Mouse (Mus musculus) kidney, adult 18-20 months (tissue): ENCODE data around the gene Rab37.

Experiments
- DNase-seq: peaks from one replicate; pipeline ENCODE4 v3.0.0; 2021

Rab37 gene

DNA sequence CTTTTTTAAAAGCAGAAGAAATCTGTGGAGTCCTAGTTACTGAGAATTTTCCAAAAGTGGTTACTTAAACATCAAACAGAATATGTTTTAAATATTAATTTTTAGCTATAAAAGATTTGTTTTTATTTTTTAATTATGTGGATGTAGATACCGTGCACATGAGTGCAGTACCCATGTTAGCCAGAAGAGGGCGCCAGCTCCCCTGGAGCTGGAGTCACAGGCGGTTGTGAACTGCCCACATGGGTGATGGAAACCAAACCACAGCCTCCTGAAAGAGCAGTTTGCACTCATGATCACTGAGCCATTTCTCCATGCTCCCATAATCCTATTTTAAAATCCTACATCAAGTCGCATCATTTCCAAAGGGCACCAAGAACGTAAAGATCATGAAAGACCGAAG lies 1.4 kb upstream of the Rab37 start:
- no peak for DNase-seq

DNA sequence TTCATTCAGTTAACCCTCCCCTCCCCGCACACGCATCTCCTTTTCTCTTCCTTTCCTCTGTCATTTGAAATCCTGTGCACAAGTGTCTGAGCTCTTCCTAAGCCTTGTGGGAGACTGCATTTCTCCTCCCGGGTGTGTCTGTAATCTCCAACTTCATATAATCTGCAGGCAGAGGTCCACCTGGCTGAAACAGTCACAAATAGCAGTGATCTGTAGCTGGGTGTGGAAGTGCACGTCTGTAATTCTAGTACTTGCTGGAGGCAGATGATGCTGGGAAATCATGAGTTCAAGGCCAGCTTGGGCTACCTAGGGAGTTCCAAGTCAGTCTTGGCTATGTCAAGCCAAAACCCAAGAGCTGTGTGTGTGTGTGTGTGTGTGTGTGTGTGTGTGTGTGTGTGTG lies 909 bp downstream of the Rab37 start:
- DNase-seq = no peak

DNA sequence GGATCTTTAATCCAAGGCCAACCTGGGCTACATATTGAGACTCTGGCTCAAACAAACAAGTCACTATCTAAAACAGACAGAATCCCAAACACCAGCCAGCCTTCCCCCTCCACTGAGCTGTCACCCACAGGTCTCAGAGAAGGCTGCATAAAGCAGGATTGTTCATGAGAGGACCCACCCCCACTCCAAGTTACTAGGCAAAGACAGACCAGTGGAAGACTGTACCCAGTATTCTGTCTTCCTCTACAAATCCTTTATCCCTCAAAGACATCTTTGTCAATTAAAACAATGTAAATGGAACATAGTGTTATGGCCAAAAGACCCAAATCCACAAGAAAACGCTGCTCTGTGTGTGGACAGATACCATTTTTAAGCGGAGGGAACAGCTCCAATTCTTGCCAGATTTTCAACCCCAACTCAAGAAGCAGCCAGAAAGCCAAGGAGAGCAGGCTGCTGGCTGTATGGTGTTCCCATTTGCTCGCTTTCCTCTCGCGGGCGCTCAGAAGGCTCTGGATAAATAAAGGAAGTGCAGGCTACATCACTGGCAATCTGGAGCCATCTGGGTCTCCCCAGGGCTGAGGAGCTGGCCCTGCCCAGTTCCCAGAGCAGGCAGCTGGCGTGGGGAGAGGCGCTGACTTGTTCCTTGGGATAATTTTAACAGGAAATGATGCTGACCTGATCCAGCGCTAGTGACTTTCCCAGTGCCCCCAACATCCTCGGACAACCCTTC lies 7.1 kb downstream of the Rab37 start:
- no peak for DNase-seq

DNA sequence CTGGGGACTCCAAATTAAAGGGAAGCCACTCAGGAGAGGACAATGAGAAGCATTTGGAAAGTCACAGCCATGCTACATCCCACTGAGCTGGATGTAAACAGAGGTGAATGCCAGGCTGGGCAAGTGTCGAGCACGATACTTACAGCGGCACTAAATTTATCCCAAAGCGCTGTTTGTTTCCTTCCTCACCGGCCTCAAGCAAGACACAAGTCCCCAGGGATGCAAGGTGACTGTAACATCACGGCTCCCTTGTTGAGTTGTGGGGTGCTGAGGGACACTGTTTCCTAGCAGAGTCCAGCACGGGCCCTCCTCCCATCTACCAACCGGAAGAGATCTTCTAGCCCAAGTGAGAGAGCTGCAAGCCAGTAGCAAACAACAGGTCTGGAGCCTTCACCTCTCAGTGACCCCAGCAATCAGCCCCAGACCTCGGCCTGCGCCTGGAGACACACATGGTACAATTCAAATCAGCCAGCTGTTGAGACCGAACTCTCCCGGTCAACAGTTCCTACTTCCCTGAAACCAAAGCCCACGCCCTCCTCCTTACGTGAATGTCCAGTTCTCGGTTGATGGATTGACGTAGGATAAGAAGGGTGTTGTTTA lies 8.1 kb downstream of the Rab37 start:
- no peak for DNase-seq

DNA sequence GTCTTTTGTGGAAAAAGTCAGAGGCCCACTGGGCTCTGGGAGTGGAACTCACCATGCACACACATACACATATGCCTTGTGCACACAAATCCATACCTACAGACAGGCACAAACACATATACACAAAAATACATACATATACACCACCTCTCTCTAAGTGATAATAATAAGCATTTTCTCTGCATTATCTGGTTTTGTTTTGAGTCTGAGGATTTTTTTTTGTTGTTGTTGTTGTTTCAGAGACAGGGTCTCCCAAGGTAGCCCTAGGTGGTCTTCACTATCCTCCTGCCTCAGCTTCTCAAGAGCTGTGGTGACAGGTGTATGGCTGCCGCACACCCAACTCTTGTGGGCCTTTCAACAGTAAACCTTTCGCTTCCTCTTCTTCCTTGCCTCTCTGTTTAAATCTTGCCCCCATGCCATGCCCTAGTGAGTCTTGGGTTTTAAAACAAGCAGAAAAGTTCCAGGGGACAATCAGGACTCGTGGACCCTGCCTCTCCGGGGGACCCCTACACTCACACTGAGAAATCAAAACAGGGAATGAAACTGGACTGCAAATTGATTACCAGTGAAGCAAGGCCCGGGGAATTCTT lies 8.9 kb downstream of the Rab37 start:
- DNase-seq = no peak

DNA sequence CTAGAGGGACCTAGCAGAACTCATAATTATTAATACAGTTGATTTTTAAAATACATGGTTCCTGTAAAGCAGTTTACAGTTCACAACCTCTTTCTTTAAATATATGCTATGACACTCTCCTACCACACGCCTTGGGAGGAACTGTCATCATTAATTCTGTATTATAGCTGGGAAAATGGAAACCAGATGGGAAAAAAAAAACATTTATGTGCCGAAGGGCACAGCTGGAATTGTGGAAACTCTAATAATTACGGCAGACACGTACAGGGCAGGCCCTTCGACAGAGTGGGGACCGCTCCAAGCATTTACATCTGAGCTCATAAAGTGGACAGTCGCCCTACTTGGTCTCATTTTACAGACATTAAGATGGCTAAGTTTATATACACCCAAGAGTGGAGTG lies 9.5 kb downstream of the Rab37 start:
- no peak for DNase-seq

DNA sequence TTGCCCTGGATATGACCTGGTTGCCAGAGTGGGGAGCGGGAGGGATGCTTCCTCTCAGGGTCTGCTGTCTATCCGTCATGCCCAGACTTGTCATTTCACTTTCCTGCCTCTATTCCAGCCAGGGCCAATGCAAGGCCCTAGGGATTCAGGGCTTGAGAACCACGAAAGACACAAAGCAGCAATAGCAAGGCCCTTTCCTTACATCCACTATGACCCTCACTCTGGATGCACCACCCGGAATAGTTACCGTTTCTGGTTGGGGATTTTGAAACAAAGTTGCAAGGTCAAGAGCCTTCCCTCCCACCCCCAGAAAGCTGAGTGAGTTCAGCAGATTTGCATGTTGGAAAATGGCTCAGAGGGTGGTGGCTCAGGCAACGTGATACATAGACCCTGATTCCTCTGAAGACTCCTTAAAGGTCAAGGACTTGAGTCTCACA lies 10.4 kb downstream of the Rab37 start:
- DNase-seq = no peak

DNA sequence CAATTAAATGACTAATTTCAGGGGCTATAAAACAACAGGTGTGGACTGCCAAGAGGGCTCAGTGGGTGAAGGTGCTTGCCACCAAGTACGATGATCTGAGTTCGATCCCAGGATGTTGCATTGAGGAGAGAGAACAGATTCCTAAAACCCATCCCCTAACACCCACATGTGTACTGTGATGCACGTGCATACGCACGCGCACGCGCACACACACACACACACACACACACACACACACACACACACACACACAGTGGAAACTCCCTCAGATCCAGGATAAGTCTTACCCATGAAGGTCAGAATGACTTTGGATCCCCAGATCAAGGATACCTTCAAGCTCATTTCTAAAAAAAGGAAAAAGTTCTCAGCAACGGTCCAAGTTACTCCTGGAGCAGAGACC lies 10.9 kb downstream of the Rab37 start:
- DNase-seq = no peak

DNA sequence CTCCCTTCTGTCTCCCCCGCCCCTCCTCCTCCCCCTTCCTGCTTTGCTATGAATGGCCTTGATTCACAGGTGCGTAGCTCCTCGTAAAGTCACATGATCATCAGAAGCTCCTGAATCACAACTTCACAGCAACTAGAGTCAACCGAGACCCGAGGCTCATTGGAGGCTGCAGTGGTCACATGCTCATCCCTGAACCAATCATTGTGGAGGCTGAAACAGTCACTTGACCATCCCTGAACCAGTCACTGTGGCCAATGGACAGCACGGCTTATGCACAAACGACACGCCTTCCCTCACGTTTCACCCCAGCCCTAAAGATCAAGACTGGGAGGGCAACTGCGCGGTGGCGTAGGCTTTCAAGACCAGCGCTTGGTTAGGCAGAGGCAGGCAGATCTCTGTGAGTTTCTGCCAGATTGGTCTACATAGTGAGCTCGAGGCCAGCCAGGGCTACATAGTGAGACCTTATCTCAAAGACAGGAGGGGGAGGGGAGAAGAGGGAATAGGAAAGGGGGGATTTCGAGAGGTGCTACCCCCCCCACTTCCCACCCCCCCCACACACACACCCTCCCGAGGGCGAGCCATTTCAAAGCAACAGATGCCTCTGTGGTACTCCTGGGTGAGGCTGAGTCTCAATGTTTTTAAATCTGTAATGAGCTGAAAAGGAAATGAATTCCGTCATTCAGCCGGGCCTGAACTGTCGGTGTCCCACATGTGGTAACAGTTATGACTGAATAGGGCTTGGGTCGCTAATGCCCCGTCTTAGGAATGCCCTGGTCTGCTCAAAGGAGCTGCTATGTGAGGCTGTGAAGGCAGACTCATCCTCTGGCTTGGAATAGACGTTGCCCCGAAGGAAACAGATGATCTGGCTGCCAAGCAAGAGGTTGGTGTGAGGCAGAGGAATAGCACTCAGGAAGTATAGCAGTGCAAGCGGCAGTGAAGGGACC lies 12.5 kb downstream of the Rab37 start:
- no peak for DNase-seq

DNA sequence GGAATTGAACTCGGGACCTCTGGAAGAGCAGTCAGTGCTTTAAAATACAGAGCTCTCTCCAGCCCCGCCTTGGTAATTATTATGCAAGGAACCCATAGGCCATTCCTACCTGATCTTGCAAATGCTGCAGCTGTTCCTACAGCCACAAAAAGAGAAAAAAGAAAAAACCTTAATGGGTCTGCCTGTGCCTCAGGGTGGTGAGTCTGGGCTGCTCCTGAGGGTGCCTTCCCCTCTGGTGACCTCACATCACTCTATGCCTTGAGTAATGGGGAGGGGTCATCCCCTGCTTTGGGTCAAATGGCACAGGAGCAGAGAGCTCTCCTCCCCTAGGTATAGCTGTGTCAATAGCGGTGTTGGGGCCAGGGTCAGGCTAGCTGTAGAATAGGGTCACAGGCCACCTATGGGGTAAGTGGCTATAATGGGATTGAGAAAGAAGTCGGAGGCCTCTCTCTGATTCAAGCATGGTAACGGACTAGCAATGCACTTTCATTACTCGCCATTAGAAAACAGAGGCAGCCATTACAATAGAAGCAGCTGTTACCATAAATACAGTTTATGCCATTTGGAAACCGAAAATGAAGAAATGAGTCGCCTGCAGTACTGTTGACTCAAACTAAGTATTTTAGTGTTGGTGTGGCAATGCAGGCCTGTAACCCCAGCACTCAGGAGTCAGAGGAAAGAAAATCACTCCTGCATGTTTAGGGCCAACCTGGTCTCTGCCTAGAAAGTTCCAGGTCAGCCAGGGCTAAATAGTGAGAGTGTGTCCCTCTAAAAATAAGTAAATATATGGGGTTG lies 13.7 kb downstream of the Rab37 start:
- DNase-seq = no peak

DNA sequence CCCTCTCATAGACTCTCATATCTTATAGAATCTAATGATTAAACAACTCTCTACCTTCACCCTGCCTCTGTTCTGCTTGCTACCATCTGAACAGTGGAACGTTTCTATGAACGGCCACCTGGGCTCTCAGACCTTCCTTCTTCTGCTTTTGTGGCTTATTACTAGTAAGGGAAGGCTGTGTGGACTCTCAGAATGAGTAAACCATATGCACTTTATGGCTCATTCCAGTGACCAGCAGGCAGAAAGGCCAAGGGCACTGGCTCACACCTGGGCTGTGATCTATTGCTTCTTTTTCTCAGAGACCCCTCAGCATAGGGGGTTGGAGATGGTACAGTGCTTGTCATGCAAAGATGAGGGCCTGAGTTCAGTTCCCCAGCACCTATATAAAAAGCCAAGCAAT lies 15.4 kb downstream of the Rab37 start:
- no peak for DNase-seq

DNA sequence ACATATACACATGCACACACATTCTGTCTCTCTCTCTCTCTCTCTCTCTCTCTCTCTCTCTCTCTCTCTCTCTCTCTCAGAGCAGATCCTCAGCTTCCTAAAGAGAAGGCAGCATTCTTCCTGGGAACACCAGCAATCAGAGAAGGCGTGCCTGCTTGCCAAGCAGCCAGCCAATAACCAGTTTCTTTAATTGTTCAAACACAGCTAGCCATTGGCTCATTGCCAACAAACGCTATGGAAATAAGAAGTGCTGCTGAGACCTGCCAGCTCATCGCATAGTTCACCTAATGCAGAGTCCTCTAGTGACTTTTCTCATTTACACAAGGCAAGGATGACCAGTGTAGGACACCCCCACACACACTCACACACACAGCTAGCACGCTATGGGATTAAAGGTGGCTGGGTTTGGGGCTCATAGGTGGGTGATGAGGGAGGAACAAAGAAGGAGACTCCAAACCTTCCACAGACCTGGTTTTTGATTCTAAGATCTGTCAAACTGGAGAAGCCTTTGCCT lies 16.2 kb downstream of the Rab37 start:
- no peak for DNase-seq

DNA sequence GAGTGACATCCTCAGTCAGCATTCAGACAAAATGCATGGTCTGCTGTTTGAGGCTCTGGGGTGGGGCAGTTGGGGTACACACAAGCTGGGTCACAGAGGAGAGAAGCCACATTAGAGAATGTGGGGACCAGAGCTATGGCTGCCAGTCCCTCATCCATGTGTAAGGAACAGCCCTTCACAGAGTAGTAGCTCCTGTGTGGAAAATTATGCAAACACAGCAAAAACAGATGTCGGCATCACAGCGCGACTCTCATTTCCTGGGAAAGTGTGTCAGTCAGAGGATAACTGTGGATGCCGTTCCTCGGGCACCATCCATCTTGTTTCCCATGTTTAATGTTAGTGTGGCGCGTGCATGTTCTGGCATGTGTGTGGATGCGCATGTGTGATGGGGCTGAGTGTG lies 16.9 kb downstream of the Rab37 start:
- no peak for DNase-seq

DNA sequence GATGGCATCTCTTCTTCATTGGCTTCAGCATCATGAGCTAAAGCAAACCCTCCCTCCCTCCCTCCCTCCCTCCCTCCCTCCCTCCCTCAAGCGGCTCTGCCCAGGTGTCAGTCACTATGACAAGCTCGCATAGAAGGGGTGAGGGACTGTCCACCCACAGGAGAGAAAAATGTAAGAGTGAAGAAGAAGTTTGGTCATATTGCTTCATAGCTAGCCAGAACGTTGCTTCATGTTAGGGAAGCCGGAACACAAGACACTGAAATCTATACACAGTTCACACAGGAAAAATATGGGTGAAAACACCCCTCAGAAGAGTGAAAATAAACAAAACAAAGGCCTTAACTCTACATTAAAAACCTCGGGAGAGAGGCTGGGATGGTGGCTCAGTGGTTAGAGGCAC lies 19.0 kb downstream of the Rab37 start:
- DNase-seq = no peak

DNA sequence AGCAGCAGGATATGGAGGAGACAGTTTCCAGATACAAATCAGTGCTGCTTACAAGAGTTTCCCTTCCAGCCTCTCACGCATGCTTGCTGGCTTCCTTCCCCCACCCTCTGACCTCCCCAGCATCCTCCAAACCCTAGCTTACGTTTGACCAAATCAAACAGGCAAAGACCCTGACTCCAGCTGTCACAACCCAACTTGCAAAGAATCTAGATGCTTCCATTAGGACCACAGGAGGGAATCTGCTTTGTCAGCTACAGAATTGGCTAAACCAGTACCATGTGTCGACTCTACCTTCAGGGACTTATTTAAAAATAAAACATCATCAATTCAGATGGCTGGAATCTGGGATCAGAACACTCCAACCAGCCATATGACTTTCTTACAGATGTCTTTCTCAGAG lies 21.0 kb downstream of the Rab37 start:
- no peak for DNase-seq

DNA sequence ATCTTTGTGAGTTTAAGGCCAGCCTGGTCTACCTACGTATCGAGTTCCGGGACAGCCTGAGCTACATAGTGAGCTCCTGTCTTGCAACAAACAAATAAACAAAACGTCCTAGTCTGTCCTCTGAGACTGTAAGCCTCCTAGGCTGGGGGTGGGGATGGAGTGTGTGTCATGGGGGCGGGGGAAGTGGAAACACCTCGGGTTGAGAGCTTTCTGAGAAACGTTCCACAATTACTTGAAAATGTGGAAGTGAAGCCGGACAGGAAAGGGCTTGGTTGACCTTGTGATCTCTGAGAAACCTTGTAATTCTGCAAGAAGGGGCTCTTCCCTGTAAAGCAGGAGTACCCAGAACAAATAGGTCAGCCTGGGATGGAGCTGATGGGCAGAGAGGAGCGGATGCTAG lies 28.2 kb downstream of the Rab37 start:
- DNase-seq = no peak

DNA sequence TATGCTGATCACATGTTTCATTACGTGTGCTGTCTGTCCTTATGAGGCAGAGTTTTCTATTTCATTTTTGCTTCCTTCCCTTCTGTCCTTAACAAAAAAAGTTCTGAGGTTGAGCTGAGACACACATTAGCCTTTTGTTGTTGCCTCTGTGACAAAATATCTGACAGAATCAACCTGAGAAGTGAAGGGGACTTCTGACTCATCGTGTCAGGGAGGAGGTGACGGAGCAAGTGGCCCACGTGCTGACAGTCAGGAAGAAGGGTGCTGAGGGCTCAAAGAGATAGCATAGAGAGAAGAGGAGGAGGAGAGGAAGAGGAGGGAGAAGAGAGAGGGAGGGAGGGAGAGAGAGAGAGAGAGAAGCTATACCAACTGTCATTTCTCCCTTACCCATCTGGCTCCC lies 37.3 kb downstream of the Rab37 start:
- no peak for DNase-seq

DNA sequence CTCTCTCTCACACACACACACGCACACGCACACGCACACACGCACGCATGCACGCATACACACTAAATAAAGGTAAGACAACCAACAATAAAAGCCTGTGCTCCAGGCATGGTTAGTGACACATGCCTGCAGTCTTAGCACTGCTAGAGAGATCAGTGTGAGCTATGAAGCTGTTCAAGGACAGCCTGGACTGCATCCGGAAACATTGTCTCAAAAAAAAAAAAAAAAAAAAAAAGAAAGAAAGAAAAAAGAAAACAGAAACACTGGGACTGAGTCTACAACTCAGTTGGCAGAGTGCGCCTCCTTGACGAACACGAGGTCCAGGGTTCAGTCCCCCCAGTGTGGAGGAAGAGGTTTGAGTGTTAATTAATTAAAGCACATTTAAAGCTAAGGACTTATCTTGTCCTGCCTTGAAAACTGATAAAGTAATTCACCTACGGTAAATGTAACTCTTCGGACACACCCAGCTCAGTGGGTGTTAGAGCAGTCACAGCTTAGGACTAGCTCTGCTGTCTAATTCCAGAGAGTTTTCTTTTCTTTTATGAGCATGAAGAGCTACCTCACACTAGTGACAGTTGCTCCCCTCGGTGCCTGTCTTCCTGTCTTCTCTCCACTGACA lies 38.4 kb downstream of the Rab37 start:
- no peak for DNase-seq

DNA sequence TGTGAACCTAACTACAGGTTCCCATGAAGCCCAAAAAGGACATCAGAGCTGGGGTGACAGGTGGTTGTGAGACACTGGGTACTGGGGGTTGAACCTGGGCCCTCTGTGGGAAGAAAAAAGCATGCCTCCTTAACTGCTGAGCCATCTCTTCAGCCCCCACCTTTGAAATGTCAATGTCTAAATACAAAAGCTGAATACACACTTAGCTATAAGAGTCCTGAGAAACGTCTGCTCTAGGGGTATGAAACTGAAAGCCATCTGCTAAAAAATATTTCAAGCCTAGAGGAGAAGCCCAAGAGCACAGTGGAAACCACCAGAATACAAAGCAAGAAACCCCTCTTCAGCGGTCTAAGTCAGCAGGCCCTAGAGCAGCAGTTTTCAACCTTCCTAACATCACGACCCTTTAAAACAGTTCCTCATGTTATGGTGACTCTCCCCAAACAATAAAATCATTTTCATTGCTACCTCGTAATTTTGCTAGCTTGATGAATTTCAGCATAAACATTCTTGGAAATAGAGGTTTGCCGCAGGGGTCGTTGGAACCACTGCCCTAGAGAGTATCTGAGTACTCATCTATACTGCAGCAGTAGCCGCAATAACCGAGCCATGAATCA lies 40.6 kb downstream of the Rab37 start:
- DNase-seq = no peak

DNA sequence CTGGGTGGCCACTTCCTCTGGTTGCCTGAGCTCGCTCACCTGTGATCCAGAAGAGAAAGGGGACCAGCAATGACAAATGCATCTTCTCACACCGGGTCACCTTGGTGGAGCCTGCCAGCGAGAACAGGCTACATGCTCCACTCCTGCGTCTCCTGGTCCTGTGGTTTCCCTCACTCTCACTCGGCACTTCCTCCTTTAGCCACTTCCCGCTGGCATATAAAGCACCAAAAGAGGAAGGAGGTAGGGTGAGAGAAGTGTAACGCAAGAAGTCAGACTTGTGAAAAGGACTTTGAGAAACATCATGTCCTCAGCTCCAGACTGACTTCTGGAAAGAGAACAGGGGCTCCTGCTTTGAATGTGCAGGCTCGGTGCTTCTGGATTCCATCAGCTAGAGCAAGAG lies 42.6 kb downstream of the Rab37 start, which contains the start of gene Cd300lf:
Gene Cd300lf, minus strand, starts transcription at position 193 of the 400 bp plus-strand sequence.
- no peak for DNase-seq

DNA sequence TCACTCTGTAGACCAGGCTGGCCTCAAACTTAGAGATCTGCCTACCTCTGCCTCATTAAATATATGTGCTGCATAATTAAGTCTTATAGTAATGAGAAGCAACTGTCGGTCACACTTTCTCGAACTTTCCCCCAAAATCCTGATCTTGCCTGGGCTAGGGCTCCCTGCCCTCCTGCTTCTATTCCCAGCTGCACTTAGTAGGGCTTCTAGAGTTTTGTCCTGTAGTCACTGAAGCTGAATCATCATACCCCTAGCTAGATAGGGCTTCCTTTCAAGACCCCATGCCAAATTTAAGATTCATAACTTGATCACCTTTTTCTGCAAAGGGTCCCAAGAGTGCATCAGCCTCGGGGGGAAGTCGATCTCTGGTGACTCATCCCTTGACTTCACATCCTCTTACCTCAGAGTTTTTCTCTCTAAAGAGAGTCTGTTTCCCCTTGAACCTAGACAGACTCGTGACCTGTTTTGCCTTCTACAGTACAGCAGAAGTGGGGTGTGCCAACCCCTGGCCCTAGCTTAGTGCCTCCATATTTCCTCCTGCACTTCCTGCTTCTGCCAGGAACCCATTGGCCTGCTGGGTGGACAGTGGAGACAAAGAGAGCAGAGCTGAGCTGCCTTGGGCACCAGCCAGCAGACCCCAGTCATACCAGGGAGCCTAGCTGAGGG lies 47.5 kb downstream of the Rab37 start:
- no peak for DNase-seq
